Mouse (Mus musculus): ENCODE measurements around the gene Dnaic1. TPM values are rescaled to one million over a fixed set of nuclear protein-coding genes. Genes with fewer than 3 reads are reported as not detected.
A peak's percentile ranks its signal among the peaks of the same experiment; 100 is the strongest.

Dnaic1 gene
- polyA plus RNA-seq, 1 experiment, result 10.3 TPM

DNA sequence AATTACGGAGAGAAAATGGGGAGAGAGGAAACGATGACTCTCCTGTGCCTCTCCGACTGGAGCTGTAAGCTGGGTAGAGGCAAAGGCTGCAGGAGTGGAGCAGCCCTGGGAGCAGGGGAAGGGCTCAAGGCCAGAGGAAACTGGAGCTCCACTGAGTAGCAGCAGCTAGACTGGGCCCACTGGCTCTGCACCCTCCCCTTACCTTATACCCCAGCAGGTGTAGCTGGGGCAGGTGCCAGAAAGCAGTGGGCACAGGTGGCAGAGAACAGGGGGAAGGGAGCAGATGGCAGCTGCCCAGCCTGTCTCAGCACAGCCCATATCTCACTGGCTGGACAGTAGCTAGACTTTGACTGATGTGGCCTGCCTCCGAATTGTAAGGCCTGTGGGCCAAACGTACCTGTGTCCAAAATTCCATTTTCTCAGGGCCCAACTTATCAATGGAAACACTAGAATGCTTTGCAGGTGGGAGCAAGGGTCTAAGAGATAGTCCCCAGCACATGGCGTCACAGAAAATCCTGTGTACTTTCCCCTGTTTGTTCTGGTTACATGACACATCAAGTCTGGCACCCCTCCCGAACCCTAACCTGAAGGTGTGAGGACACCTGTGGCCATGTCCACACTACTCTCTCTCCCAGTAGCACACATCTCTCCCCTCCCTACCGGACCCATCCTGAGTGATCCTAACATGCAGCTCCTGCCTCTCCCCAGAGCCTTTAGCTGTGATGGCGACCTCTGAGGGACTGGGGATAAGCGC lies 67.5 kb downstream of the Dnaic1 start:
- Histone ChIP-seq H3K4me3 (replicated peaks; ENCODE audit: extremely low read depth, low read depth, low read length) (no peak overlapping the region), H3K4me1 (ENCODE audit: control insufficient read depth, insufficient read depth, low read length) (peaks cover 3% of the 10 kb centered on the region)
- TF ChIP-seq POLR2A (IDR thresholded peaks at IDR 0.05; ENCODE audit: borderline replicate concordance, extremely low read depth, low read depth, low read length), result no peak
- no peak for TF ChIP-seq CTCF (IDR thresholded peaks at IDR 0.05; ENCODE audit: insufficient read depth, low read length)
- WGBS, result 72% methylated on average over 10 of the region's 10 CpGs
- DNase-seq, result no peak

GRCm38 (mm10) chr4:41638186-41638731 lies 68.7 kb downstream of the Dnaic1 start:
- no peak for DNase-seq
- no peak overlapping the region for H3K4me3 ChIP-seq (replicated peaks; ENCODE audit: extremely low read depth, low read depth, low read length)
- TF ChIP-seq POLR2A (IDR thresholded peaks at IDR 0.05; ENCODE audit: borderline replicate concordance, extremely low read depth, low read depth, low read length), result no peak
- TF ChIP-seq CTCF (IDR thresholded peaks at IDR 0.05; ENCODE audit: insufficient read depth, low read length), result no peak
- H3K4me1 ChIP-seq (ENCODE audit: control insufficient read depth, insufficient read depth, low read length), result no peaks in the 10 kb centered on the region; the same call in 1 of the 2 replicates
- 92% methylated on average over 10 of the region's 10 CpGs for WGBS

- WGBS, result 92% methylated on average over 6 of the region's 6 CpGs
- no peaks in the 10 kb centered on the region; the same call in 1 of the 2 replicates for H3K4me1 ChIP-seq (ENCODE audit: control insufficient read depth, insufficient read depth, low read length)
- TF ChIP-seq POLR2A (IDR thresholded peaks at IDR 0.05; ENCODE audit: borderline replicate concordance, extremely low read depth, low read depth, low read length), result no peak
- TF ChIP-seq CTCF (IDR thresholded peaks at IDR 0.05; ENCODE audit: insufficient read depth, low read length), result no peak
- DNase-seq, result no peak
- H3K4me3 ChIP-seq (replicated peaks; ENCODE audit: extremely low read depth, low read depth, low read length), result no peak overlapping the region
These were observed 69.2 kb downstream of the Dnaic1 start for GRCm38 (mm10) chr4:41638828-41639213.

GRCm38 (mm10) chr4:41639214-41639841 lies 69.8 kb downstream of the Dnaic1 start:
- DNase-seq, result no peak
- no peaks in the 10 kb centered on the region; the same call in 1 of the 2 replicates for H3K4me1 ChIP-seq (ENCODE audit: control insufficient read depth, insufficient read depth, low read length)
- 36% methylated on average over 10 of the region's 10 CpGs for WGBS
- peak overlapping the region; percentile 65 for H3K4me3 ChIP-seq (replicated peaks; ENCODE audit: extremely low read depth, low read depth, low read length)
- TF ChIP-seq CTCF (IDR thresholded peaks at IDR 0.05; ENCODE audit: insufficient read depth, low read length) (no peak), POLR2A (IDR thresholded peaks at IDR 0.05; ENCODE audit: borderline replicate concordance, extremely low read depth, low read depth, low read length) (0 out of 2 replicates have a peak, but pooled peaks have one; percentile 8)

DNA sequence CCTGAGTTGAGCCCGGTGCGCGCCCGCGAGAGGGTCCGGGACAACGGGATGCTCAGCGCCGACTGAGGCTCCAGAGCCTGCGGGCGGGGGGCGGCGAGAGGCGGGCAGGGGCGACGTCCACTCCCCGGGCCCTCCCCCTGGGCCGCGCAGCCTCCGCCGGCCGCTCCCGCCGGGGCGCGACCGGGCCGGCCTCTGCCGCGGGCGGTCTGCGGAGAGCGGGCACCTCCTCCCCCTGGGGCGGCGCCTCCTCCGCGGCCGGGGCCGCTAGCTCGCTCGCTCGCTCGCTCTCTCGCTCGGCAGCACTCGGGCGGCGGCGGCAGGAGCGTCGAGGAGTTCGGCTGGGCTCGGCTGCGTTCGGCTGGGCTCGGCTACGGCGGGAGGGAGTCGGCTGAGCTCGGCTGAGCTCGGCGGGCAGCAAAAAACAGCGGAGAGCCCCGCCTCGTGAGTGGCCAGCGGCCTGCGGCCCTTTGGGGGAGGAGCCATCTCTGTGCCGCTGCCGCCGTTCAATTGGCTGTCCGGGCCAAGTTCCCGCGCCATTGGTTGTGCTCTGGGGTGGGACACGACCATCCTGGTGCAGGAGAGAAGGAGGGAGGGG lies 70.4 kb downstream of the Dnaic1 start, which contains the start of gene Enho:
Gene Enho, minus strand, starts transcription at position 412 of the 595 bp plus-strand sequence.
- DNase-seq, result peak; percentile 95
- TF ChIP-seq POLR2A (IDR thresholded peaks at IDR 0.05; ENCODE audit: borderline replicate concordance, extremely low read depth, low read depth, low read length) (no peak), CTCF (IDR thresholded peaks at IDR 0.05; ENCODE audit: insufficient read depth, low read length) (no peak)
- no peaks in the 10 kb centered on the region; the same call in 1 of the 2 replicates for H3K4me1 ChIP-seq (ENCODE audit: control insufficient read depth, insufficient read depth, low read length)
- H3K4me3 ChIP-seq (replicated peaks; ENCODE audit: extremely low read depth, low read depth, low read length), result peak within 1 kb of the TSS; percentile 65
- WGBS, result under 1% methylated on average over 72 of the region's 74 CpGs

DNA sequence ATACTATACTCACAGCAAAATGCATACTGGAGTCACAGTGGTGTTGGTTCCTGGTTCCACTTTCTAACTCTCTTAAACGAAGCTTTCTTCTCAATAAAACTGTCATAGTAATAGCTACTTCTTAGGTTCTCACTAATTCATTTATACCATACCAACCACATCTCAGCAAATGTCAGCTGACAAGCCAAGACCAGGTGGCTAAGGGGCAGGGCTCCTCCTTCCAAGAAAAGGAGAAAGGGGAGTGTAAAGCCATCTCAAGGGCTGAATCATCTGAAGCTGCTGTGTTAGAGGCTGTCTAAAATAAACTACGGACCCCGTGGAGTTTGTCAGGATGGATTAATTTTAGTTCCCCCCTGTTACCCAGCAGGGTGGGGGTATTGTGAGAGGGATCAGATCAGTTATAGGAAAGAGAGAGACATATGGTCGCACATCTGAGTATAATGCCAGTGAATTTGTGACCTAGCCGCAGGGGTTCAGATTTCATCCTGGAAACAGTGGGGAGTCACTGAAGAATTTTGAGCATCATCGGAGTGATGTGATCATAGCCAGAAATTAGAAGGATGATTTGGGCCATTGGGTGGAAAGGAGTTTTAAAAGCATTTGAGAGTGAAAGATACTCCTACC lies 71.7 kb downstream of the Dnaic1 start:
- DNase-seq, result no peak
- TF ChIP-seq CTCF (IDR thresholded peaks at IDR 0.05; ENCODE audit: insufficient read depth, low read length) (no peak), POLR2A (IDR thresholded peaks at IDR 0.05; ENCODE audit: borderline replicate concordance, extremely low read depth, low read depth, low read length) (no peak)
- Histone ChIP-seq H3K4me1 (ENCODE audit: control insufficient read depth, insufficient read depth, low read length) (no peaks in the 10 kb centered on the region; the same call in 1 of the 2 replicates), H3K4me3 (replicated peaks; ENCODE audit: extremely low read depth, low read depth, low read length) (no peak overlapping the region)
- WGBS, result 86% methylated on average over 6 of the region's 6 CpGs

DNA sequence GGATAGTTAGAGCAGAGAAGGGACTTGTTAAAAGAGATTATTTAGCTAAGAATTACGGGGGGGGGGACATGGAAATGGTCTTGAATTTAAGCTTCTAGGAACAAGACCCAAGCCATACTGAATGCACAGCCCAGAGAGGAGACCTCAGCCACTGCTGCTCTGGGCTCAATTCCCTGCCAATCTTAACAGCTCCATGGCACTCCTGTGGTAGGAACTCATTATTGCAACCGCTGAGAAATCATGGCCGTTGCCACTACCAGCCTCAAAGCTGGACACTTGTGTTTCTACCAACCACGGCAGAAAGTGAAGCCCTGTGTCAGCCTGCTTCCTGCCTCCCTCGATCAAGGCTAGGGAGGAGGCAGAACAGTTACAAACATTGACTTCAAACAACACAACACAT lies 75.9 kb downstream of the Dnaic1 start:
- WGBS, result 5% methylated on average over 5 of the region's 5 CpGs
- no peak for DNase-seq
- no peak overlapping the region for H3K4me3 ChIP-seq (replicated peaks; ENCODE audit: extremely low read depth, low read depth, low read length)
- TF ChIP-seq CTCF (IDR thresholded peaks at IDR 0.05; ENCODE audit: insufficient read depth, low read length) (peak; percentile 48), POLR2A (IDR thresholded peaks at IDR 0.05; ENCODE audit: borderline replicate concordance, extremely low read depth, low read depth, low read length) (no peak)
- no peaks in the 10 kb centered on the region for H3K4me1 ChIP-seq (ENCODE audit: control insufficient read depth, insufficient read depth, low read length)

DNA sequence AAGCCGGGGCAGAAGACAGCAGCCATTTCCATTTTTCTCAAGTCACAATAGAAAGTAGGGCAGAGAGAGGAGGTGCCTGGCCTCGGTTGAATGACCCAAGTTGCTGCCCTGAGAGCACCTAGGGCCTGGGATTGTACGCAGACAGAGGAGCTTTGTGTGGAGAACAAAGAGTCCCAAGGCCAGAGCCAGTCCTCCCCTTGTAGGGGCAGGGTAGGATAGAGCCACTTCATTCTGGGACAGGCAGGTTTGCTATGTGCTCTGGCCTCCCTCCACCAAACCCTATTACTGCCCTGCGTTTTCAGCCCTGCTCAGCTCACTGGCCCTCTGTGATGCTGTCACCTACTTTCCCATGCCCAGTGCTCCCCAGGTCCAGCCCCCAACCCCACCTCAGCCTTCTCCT lies 78.6 kb downstream of the Dnaic1 start:
- no peak for DNase-seq
- TF ChIP-seq CTCF (IDR thresholded peaks at IDR 0.05; ENCODE audit: insufficient read depth, low read length) (no peak), POLR2A (IDR thresholded peaks at IDR 0.05; ENCODE audit: borderline replicate concordance, extremely low read depth, low read depth, low read length) (no peak)
- 71% methylated on average over 4 of the region's 4 CpGs for WGBS
- Histone ChIP-seq H3K4me1 (ENCODE audit: control insufficient read depth, insufficient read depth, low read length) (no peaks in the 10 kb centered on the region), H3K4me3 (replicated peaks; ENCODE audit: extremely low read depth, low read depth, low read length) (no peak overlapping the region)

DNA sequence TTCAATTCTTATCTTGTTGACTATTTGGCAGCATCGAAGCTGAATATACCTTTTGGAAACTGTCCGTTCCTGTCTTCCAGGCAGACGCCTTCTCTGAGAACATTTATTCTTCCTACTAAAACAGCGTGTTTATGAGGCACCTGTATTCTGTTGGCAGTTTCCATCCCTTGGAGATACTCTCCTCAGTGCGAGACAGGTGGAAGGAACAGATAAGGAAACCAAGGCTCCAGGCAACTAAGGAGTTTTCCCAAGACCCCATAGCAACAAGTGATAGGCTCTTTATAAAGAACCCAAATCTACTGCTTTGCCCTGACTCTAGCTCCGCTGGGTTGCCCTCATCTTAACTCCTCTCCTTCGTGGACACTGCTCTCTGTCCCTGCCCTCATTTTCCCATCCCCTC lies 79.1 kb downstream of the Dnaic1 start:
- whole genome bisulfite sequencing, result 65% methylated on average over 7 of the region's 7 CpGs
- DNase-seq, result no peak
- TF ChIP-seq CTCF (IDR thresholded peaks at IDR 0.05; ENCODE audit: insufficient read depth, low read length) (no peak), POLR2A (IDR thresholded peaks at IDR 0.05; ENCODE audit: borderline replicate concordance, extremely low read depth, low read depth, low read length) (no peak)
- no peaks in the 10 kb centered on the region for H3K4me1 ChIP-seq (ENCODE audit: control insufficient read depth, insufficient read depth, low read length)
- H3K4me3 ChIP-seq (replicated peaks; ENCODE audit: extremely low read depth, low read depth, low read length), result no peak overlapping the region

All from lung, adult 2 months (tissue).